Mouse (Mus musculus): Measurements from ENCODE around the gene Myh8.

Gene Myh8

GRCm38 (mm10) chr11:67276601-67277174 is at the start of gene Myh8:
TSS of gene Myh8 (plus strand) at chr11:67277124.
- no peak for DNase-seq

DNA sequence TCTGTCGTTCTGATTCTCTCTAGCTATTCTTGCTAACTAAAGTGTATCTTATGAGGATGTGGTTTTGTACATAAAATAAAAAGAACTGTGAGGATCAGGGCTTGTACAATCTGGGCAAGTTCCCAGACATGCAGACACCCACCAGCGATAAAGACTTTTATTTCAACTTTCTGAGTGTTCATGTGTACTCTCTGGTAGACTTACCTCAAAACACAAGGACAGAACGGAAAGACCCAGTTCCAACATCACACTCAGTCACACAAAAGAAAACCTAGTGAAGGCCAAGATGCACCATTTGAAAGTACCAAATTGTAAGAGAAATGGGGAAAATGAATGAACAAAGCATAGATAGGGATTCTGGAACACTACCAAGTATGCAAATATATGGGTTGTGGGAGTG is 48.2 kb upstream of the Myh8 start:
- DNase-seq = no peak

- DNase-seq = no peak
These were observed 47.8 kb upstream of the Myh8 start for GRCm38 (mm10) chr11:67229166-67229565.

GRCm38 (mm10) chr11:67229946-67230345 is 47.0 kb upstream of the Myh8 start:
- DNase-seq = no peak

- DNase-seq = peak; percentile 63
These were observed 41.1 kb upstream of the Myh8 start for GRCm38 (mm10) chr11:67235639-67236358.

- no peak for DNase-seq
These were observed 40.1 kb upstream of the Myh8 start for GRCm38 (mm10) chr11:67236799-67237198.

- DNase-seq = no peak
These were observed 39.3 kb upstream of the Myh8 start, which contains the start of gene Myh4 for GRCm38 (mm10) chr11:67237481-67238079. TSS of gene Myh4 (plus strand) at chr11:67238029.

DNA sequence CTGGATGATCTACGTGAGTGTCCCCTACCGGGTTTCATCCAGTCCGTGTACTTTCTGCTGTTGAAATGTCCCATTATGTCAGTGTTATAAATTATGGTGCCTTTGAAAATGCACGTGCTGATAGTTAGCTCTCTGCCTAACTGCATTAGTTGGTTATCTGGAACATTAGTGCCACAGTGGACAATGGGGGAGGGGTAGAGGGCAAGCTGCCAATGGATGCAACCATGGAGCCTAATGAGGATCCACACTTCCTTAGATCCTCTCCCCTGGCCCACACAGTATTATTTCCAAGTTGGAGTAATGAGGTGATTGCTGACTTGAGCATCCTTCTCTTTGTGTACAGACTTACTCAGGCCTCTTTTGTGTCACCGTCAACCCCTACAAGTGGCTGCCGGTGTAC is 35.9 kb upstream of the Myh8 start:
- DNase-seq = no peak

GRCm38 (mm10) chr11:67253691-67254090 is 23.2 kb upstream of the Myh8 start:
- DNase-seq = no peak

DNA sequence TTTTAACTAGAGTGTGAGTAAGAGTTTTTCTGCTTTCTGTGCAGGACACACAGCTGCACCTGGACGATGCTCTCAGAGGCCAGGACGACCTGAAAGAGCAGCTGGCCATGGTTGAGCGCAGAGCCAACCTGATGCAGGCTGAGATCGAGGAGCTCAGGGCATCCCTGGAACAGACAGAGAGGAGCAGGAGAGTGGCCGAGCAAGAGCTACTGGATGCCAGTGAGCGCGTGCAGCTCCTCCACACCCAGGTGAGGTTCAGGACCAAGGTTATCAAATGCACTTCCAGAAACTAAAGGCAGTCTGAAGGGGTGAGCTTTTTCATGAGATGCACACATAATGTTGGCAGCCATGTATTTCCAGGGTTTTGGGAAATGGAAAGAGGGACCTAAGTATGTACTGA is 19.9 kb upstream of the Myh8 start:
- DNase-seq = no peak

GRCm38 (mm10) chr11:67260956-67261355 is 16.0 kb upstream of the Myh8 start:
- no peak for DNase-seq

- no peak for DNase-seq
These were observed 16.5 kb downstream of the Myh8 start for GRCm38 (mm10) chr11:67293440-67293839.

GRCm38 (mm10) chr11:67313733-67314452 is 37.0 kb downstream of the Myh8 start:
- DNase-seq = no peak

DNA sequence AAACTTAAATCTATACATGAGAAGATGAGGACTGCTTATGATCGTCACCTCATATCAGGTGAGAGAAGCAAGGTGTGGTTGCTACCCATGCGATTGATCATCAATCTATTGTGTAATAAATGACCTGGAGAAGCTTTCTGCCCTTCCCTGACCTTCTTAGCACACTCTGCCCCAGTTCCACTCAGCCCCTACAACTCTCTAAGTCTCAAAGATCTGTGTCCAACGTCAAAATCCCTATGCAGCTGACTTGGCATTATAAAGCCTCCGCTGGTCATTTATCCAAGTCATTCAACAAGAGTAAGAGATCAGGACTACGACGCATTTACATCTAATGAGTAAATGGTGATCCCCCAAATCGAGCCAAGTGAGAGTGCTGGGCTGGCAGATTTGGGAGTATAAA is 44.4 kb downstream of the Myh8 start, which contains the start of gene Myh13:
Gene Myh13, plus strand, starts transcription at position 301 of the 400 bp plus-strand sequence.
- no peak for DNase-seq

GRCm38 (mm10) chr11:67326536-67326935 is 49.6 kb downstream of the Myh8 start:
- DNase-seq = no peak

DNA sequence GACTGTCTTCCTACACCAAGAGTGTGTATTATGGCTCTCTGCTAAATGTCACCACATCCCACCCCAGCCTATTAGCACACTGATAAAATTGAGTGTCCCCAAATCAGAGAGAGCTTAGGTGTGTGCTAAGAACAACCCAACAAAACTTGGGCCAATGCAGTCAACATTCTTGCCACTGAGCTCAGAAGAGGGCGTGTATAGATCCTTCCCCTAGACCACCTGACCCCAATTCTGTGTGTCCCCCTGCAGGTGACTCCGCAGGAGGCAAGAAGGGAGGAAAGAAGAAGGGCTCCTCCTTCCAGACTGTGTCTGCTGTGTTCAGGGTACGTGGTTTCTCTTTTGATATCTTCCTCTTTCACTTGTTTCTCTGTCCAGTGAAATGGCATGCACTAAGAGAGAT is 67.6 kb downstream of the Myh8 start:
- no peak for DNase-seq

DNA sequence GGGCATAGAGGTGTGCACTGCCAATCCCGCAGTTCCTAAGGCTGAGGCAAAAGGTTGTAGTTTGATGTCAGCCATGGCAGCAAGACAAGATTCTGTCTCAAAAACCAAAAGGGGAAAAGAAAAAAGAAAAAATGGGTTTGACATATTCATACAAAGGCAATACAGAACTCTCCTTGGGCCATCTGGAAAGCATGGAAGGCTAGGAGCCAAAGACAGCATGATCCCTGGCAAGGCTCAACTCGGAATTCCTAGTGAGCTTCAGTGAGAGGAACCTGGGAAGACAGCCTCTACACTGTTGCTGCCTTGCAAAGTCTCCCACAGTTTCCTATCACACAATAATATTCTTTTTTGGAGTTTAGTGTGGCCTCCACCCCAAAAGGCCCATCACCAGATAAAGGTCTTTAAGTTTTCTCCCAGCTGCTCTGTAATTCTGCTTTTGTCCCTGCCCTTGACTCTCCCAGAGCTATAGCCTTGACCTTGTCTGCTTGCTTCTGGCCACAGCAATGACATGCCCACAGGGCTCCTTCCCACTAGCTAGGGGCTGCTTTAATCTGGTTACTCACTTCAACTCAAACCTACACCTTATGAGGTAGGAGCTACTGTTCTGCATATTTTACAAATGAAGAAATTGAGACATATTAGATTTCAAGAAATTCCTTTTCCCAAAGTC is 68.4 kb downstream of the Myh8 start:
- DNase-seq = no peak

DNA sequence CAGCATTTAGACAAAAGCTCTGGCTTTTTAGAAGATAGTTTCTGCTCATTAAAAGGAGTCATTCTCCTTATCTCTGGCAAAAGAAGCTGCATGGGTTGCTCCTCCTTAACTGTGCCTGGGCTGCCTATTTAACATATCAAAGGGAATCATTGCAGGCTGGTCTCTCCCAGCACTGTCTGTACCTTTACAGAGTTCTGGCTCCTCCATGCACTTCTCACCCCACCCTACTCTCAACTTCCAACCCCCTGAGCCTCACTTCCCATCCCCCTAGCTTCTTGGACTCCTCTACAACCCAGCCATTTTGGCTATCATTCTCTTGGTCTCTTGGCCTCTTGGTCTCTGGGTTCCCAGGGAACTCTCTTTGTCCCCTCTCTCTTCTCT is 68.9 kb downstream of the Myh8 start:
- no peak for DNase-seq

DNA sequence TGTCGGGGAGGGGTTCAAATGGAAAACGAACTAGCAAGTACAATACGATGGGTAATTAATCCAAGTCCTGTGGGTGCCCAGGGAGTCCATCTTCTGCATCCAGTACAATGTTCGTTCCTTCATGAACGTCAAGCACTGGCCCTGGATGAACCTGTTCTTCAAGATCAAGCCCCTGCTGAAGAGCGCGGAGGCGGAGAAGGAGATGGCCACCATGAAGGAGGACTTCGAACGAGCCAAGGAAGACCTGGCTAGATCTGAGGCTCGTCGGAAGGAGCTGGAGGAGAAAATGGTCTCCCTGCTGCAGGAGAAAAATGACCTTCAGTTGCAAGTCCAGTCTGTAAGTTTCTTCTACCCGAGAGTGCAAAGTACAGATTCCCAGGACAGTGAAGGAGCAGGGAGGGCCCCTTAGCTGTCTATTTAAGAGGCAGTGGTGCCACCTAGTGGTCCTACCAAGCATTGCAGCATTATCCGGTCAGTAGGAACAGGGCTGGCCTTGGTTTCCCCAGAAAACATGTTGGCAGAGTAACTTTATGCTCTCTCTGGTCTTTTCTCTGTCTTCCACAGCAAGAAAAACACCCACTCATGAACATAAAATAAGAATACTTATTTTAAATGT is 73.3 kb downstream of the Myh8 start:
- peak; percentile 88 for DNase-seq

DNA sequence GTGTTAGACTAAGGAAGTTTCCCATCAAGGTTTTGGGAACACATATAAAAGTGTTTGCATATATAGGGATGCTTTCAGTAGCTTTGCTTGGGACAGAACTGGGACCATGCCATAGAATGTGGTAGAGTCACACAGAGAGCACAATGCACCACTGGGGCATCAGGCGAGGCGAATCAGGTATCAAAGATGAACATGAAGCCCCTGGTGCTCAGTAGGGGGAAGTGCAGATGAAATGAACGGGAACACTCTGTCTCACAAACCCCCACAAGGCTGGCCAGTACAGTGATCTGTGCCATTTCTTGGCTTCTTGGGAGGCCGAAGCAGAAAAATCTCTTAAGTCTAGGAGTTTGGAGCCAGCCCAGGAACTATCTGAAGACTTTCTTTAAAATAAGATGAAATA is 76.1 kb downstream of the Myh8 start:
- no peak for DNase-seq

DNA sequence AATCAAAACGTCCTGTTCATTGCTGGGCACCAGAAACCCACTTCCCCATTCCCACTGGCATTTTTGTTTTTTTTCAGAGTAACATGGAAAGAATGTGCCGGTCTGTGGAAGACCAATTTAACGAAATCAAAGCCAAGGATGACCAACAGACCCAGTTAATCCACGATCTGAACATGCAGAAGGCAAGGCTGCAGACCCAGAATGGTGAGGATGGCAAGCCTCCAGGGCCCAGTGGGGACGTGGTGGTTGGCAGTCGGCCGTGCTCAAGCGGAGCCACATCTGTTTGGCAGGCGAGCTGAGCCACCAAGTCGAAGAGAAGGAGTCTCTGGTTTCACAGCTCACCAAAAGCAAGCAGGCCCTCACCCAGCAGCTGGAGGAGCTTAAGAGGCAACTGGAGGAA is 81.1 kb downstream of the Myh8 start:
- no peak for DNase-seq
